9 mouse cellular contexts compared by ENCODE assay signal in genomic region chr11:83417080-83417479, GRCm38 (mm10). TPM values are rescaled to one million over a fixed set of nuclear protein-coding genes. Genes with fewer than 3 reads are reported as not detected.
DNase-seq lines count a peak whose midpoint lies in the region; ATAC-seq and TF ChIP-seq lines count a peak whose summit lies in the region.
"Had no signal": no experiment of that assay in that cellular context is flagged by ENCODE, and none has a peak within 500 bp of the region (broad histone marks: within the 10 kb centered on the region; RNA-seq: fewer than 3 reads in every experiment).

No protein-coding gene starts in this region.

- no peak for TF ChIP-seq EP300 in lung, postnatal 0 days (IDR thresholded peaks at IDR 0.05)

- intact Hi-C loops in heart, postnatal 10 days (cut with DNase I): no loop called here

- no peak overlapping the region for H3K9ac ChIP-seq in kidney, embryonic 15.5 days
- H3K9ac ChIP-seq in lung, postnatal 0 days (replicated peaks; ENCODE audit: low read depth): no peak overlapping the region
- H3K9ac ChIP-seq: embryonic facial prominence, embryonic 15.5 days had no signal

- DNase-seq in kidney, adult 2 months: peak; percentile 67
- DNase-seq in ZHBTc4 (ENCODE audit: low read depth, low spot score): peak; percentile 83
- DNase-seq in heart, postnatal 10 days: peak; percentile 78 to 83
- DNase-seq in lung, postnatal 0 days (ENCODE audit: low spot score): peak; percentile 69
- DNase-seq in thymus, postnatal 25 days: peak; percentile 66
- DNase-seq in layer of hippocampus, adult 8-10 months (ENCODE audit: low spot score in 2 of 2): no peak
- DNase-seq in left cerebral cortex, adult 9 months (ENCODE audit: low spot score in 2 of 2): no peak

- no peak for TF ChIP-seq CTCF in kidney, adult 2 months (conservative IDR thresholded peaks at IDR 0.05; ENCODE audit: insufficient read depth, insufficient read length, low read depth, low read length)
- no peak for TF ChIP-seq CTCF in lung, postnatal 0 days (IDR thresholded peaks at IDR 0.05)

- H3K4me1 ChIP-seq in kidney, adult 2 months (ENCODE audit: control insufficient read depth, insufficient read depth, low read length): no peaks in the 10 kb centered on the region
- H3K4me1 ChIP-seq in kidney, embryonic 15.5 days: peaks cover 7% of the 10 kb centered on the region; the same call in 1 of the 2 replicates
- no peaks in the 10 kb centered on the region for H3K4me1 ChIP-seq in lung, postnatal 0 days (ENCODE audit: insufficient read depth, low read depth, low read length)

- 3% methylated on average over 5 of the region's 5 CpGs for WGBS in kidney, adult 2 months
- WGBS in kidney, embryonic 15.5 days: 7% methylated on average over 5 of the region's 5 CpGs
- WGBS in lung, postnatal 0 days: 5% methylated on average over 5 of the region's 5 CpGs

- no peak for ATAC-seq in kidney, embryonic 15.5 days (replicated peaks; ENCODE audit: low FRiP score)
- peak; percentile 57; the same call in 1 of the 2 replicates for ATAC-seq in lung, postnatal 0 days

- H3K27ac ChIP-seq in kidney, adult 2 months (ENCODE audit: insufficient read depth, low read depth, low read length): no peak overlapping the region
- H3K27ac ChIP-seq in kidney, embryonic 15.5 days: no peak overlapping the region
- H3K27ac ChIP-seq in lung, postnatal 0 days (ENCODE audit: low read length): no peak overlapping the region
- H3K27ac ChIP-seq: embryonic facial prominence, embryonic 15.5 days had no signal

- H3K4me2 ChIP-seq in kidney, embryonic 15.5 days: no peak overlapping the region
- H3K4me2 ChIP-seq in lung, postnatal 0 days (replicated peaks; ENCODE audit: low read depth, low read length): no peak overlapping the region
- H3K4me2 ChIP-seq: embryonic facial prominence, embryonic 15.5 days had no signal

- H3K36me3 ChIP-seq in kidney, adult 2 months (ENCODE audit: control insufficient read depth, insufficient read depth, low read length): no peaks in the 10 kb centered on the region
- H3K36me3 ChIP-seq in kidney, embryonic 15.5 days: no peaks in the 10 kb centered on the region
- no peaks in the 10 kb centered on the region for H3K36me3 ChIP-seq in lung, postnatal 0 days (ENCODE audit: insufficient read depth, low read length)
- H3K36me3 ChIP-seq: embryonic facial prominence, embryonic 15.5 days had no signal

- H3K4me3 ChIP-seq in kidney, adult 2 months (ENCODE audit: insufficient read depth, low read depth, low read length): no peak overlapping the region
- H3K4me3 ChIP-seq in kidney, embryonic 15.5 days (replicated peaks): no peak overlapping the region
- no peak overlapping the region for H3K4me3 ChIP-seq in lung, postnatal 0 days (ENCODE audit: low read depth, low read length)
- H3K4me3 ChIP-seq: embryonic facial prominence, embryonic 15.5 days had no signal

- no peaks in the 10 kb centered on the region for H3K9me3 ChIP-seq in kidney, embryonic 15.5 days (replicated peaks)
- H3K9me3 ChIP-seq in lung, postnatal 0 days (ENCODE audit: low read length): no peaks in the 10 kb centered on the region
- H3K9me3 ChIP-seq: embryonic facial prominence, embryonic 15.5 days had no signal

- H3K27me3 ChIP-seq in kidney, adult 2 months (replicated peaks; ENCODE audit: control insufficient read depth, insufficient read depth, low read length): 0 out of 2 replicates have a peak, but pooled peaks cover 1% of the 10 kb centered on the region
- H3K27me3 ChIP-seq in kidney, embryonic 15.5 days: peaks cover 60% of the 10 kb centered on the region
- H3K27me3 ChIP-seq in lung, postnatal 0 days (replicated peaks; ENCODE audit: insufficient read depth, low read length): peaks cover 11% of the 10 kb centered on the region; the same call in 1 of the 2 replicates

- no peak for TF ChIP-seq POLR2A in kidney, adult 2 months (IDR thresholded peaks at IDR 0.05; ENCODE audit: low read depth, low read length)

RNA-seq across cellular contexts. Expression of gene Rasl10b, which starts 8.1 kb away (rescaled TPM):
- 1.4 and 1.8 TPM in 2 replicates for polyA plus RNA-seq in kidney, adult 2 months (2012; rRNA removed)
- 1.0 and 1.6 TPM in 2 replicates for polyA plus RNA-seq in kidney, embryonic 15.5 days (2015; fragmentation: Nextera tagmentation; extraction: Ambion mirVana)
- total RNA-seq in heart, postnatal 10 days (2021): 10 to 100 TPM; 25.7 to 25.9 TPM
- polyA plus RNA-seq in lung, postnatal 0 days (2015; fragmentation: Nextera tagmentation; extraction: Ambion mirVana): 0.80 and 1.2 TPM in 2 replicates
- total RNA-seq in layer of hippocampus, adult 8-10 months (2022): 100 to 1,000 TPM; 202 to 211 (median 208) TPM

RNA-seq across cellular contexts. Expression of gene Gas2l2, which starts 12.2 kb away (rescaled TPM):
- not detected in 2 replicates for polyA plus RNA-seq in kidney, adult 2 months (2012; rRNA removed)
- polyA plus RNA-seq in kidney, embryonic 15.5 days (2015; fragmentation: Nextera tagmentation; extraction: Ambion mirVana): not detected in 2 replicates
- not detected for total RNA-seq in heart, postnatal 10 days (2021)
- polyA plus RNA-seq in lung, postnatal 0 days (2015; fragmentation: Nextera tagmentation; extraction: Ambion mirVana): 1.8 and 2.2 TPM in 2 replicates
- total RNA-seq in layer of hippocampus, adult 8-10 months (2022): under 1 TPM; 0.43 to 0.56 (median 0.48) TPM

RNA-seq across cellular contexts. Expression of gene 1700020L24Rik, which starts 20.4 kb away (rescaled TPM):
- polyA plus RNA-seq in kidney, adult 2 months (2012; rRNA removed): 0.11 and 0.14 TPM in 2 replicates
- polyA plus RNA-seq in kidney, embryonic 15.5 days (2015; fragmentation: Nextera tagmentation; extraction: Ambion mirVana): 0.35 TPM in 1 of 2 replicates, not detected in the other
- not detected for total RNA-seq in heart, postnatal 10 days (2021)
- polyA plus RNA-seq in lung, postnatal 0 days (2015; fragmentation: Nextera tagmentation; extraction: Ambion mirVana): 0.23 and 0.54 TPM in 2 replicates
- total RNA-seq in layer of hippocampus, adult 8-10 months (2022): under 1 TPM in 2 of 4 experiments, not detected in 2; 0.40 to 0.51 TPM

RNA-seq across cellular contexts. Expression of gene Mmp28, which starts 45.8 kb away (rescaled TPM):
- polyA plus RNA-seq in kidney, adult 2 months (2012; rRNA removed): 4.3 TPM in 2 replicates
- 1.3 and 1.4 TPM in 2 replicates for polyA plus RNA-seq in kidney, embryonic 15.5 days (2015; fragmentation: Nextera tagmentation; extraction: Ambion mirVana)
- total RNA-seq in heart, postnatal 10 days (2021): 1 to 10 TPM; 7.4 to 8.4 TPM
- 4.2 and 5.1 TPM in 2 replicates for polyA plus RNA-seq in lung, postnatal 0 days (2015; fragmentation: Nextera tagmentation; extraction: Ambion mirVana)
- 1 to 10 TPM; 2.9 to 3.8 (median 3.7) TPM for total RNA-seq in layer of hippocampus, adult 8-10 months (2022)

RNA-seq across cellular contexts. Expression of gene Taf15, which starts 55.8 kb away (rescaled TPM):
- polyA plus RNA-seq in kidney, adult 2 months (2012; rRNA removed): 7.2 and 13.8 TPM in 2 replicates
- 13.6 and 17.1 TPM in 2 replicates for polyA plus RNA-seq in kidney, embryonic 15.5 days (2015; fragmentation: Nextera tagmentation; extraction: Ambion mirVana)
- total RNA-seq in heart, postnatal 10 days (2021): 10 to 100 TPM; 39.8 to 46.3 TPM
- 3.2 and 4.4 TPM in 2 replicates for polyA plus RNA-seq in lung, postnatal 0 days (2015; fragmentation: Nextera tagmentation; extraction: Ambion mirVana)
- total RNA-seq in layer of hippocampus, adult 8-10 months (2022): 10 to 100 TPM; 67.6 to 80.2 (median 69.6) TPM

Comparison
In these comparisons a context has a peak if more than half of its experiments do, and no peak if none do; other contexts are left out.
1. DNase-seq: peak in kidney, adult 2 months (single experiment), ZHBTc4 (single experiment), heart, postnatal 10 days (2 of 2), lung, postnatal 0 days (single experiment) and thymus, postnatal 25 days (single experiment); none in layer of hippocampus, adult 8-10 months (0 of 2) and left cerebral cortex, adult 9 months (0 of 2).